ENCODE assay signal across 8 mouse cellular contexts in the genomic region with DNA sequence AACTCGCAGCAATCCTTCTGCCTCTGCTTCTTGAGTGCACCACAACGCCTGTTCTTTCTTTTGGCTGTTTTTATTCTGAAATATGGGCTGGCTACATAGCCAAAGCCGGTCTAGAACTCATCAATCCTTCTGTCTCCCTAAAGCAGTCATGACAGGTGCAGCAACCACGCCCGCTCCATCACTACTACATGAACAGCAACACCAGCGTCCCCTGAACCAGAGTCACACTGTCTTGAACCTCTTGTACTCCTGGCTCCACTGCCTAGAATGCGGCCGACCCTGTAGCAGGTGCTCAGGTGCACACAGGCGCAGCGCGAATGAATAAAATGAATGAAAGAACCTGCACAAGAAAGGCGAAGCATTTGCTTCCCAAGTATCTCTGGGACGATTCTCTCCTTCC. TPM values are rescaled to one million over a fixed set of nuclear protein-coding genes. Genes with fewer than 3 reads are reported as not detected.
DNase-seq lines count a peak whose midpoint lies in the region; ATAC-seq and TF ChIP-seq lines count a peak whose summit lies in the region.

No protein-coding gene starts in this region.

- 6% methylated on average over 13 of the region's 13 CpGs for WGBS in heart, embryonic 14.5 days
- 8% methylated on average over 13 of the region's 13 CpGs for WGBS in forebrain, embryonic 13.5 days
- WGBS in liver, embryonic 16.5 days (ENCODE audit: insufficient replicate concordance): 3% methylated on average over 13 of the region's 13 CpGs

- peaks cover 6 to 19% of the 10 kb centered on the region in 2 experiments for H3K4me1 ChIP-seq in heart, embryonic 14.5 days (ENCODE audit: control insufficient read depth in 2 of 2, insufficient read depth in 2 of 2, low read length in 2 of 2)
- H3K4me1 ChIP-seq in ES-Bruce4 (ENCODE audit: control insufficient read depth, insufficient read depth, low read length): no peaks in the 10 kb centered on the region
- peaks cover 30% of the 10 kb centered on the region for H3K4me1 ChIP-seq in forebrain, embryonic 13.5 days
- H3K4me1 ChIP-seq in liver, embryonic 16.5 days (ENCODE audit: control insufficient read depth, low read depth, low read length): peaks cover 25% of the 10 kb centered on the region

- TF ChIP-seq CTCF in ES-Bruce4 (IDR thresholded peaks at IDR 0.05; ENCODE audit: low read depth, low read length): no peak

- TF ChIP-seq EP300 in ES-Bruce4 (IDR thresholded peaks at IDR 0.05; ENCODE audit: insufficient read depth, low read depth, low read length): no peak

- DNase-seq in heart, adult 8-10 months (ENCODE audit: low spot score): no peak
- no peak for DNase-seq in adrenal gland, postnatal 4 days (ENCODE audit: low spot score in 2 of 2)
- no peak for DNase-seq in adrenal gland, postnatal 25 days

- peaks cover 51% of the 10 kb centered on the region for H3K36me3 ChIP-seq in heart, embryonic 14.5 days (ENCODE audit: control insufficient read depth, insufficient read depth, low read length)
- H3K36me3 ChIP-seq in ES-Bruce4 (ENCODE audit: control insufficient read depth, insufficient read depth, low read length, poor library complexity, severe bottlenecking): peaks cover 27% of the 10 kb centered on the region
- peaks cover 49% of the 10 kb centered on the region for H3K36me3 ChIP-seq in forebrain, embryonic 13.5 days (ENCODE audit: poor library complexity, severe bottlenecking)
- peaks cover 7% of the 10 kb centered on the region for H3K36me3 ChIP-seq in liver, embryonic 16.5 days (ENCODE audit: control insufficient read depth, insufficient read depth)

- 0 out of 4 replicates have a peak overlapping the region, but pooled peaks of 1 of the 2 experiments have one; percentile 91 for H3K27ac ChIP-seq in heart, embryonic 14.5 days (replicated peaks in 1 of 2; ENCODE audit: control insufficient read depth in 1 of 2, insufficient read depth in 1 of 2, low read depth in 2 of 2, low read length in 2 of 2)
- no peak overlapping the region for H3K27ac ChIP-seq in ES-Bruce4 (ENCODE audit: insufficient read depth, low read length)
- H3K27ac ChIP-seq in forebrain, embryonic 13.5 days: peak overlapping the region; percentile 88
- peak overlapping the region; percentile 95 for H3K27ac ChIP-seq in liver, embryonic 16.5 days (ENCODE audit: low read length)

- peak overlapping the region; percentile 67 to 74 for H3K4me3 ChIP-seq in heart, embryonic 14.5 days (ENCODE audit: control insufficient read depth in 1 of 2, insufficient read depth in 1 of 2, low read depth in 1 of 2, low read length in 2 of 2)
- H3K4me3 ChIP-seq in ES-Bruce4 (ENCODE audit: low read depth, low read length): peak overlapping the region; percentile 86
- peak overlapping the region; percentile 85 for H3K4me3 ChIP-seq in forebrain, embryonic 13.5 days
- H3K4me3 ChIP-seq in liver, embryonic 16.5 days (ENCODE audit: low read depth, low read length): peak overlapping the region; percentile 71

- H3K27me3 ChIP-seq in heart, embryonic 14.5 days (ENCODE audit: control insufficient read depth, insufficient read depth, low read length): no peaks in the 10 kb centered on the region
- no peaks in the 10 kb centered on the region for H3K27me3 ChIP-seq in ES-Bruce4 (ENCODE audit: control insufficient read depth, insufficient read depth, low read length, poor library complexity, severe bottlenecking)
- no peaks in the 10 kb centered on the region for H3K27me3 ChIP-seq in forebrain, embryonic 13.5 days
- H3K27me3 ChIP-seq in liver, embryonic 16.5 days (ENCODE audit: control insufficient read depth, insufficient read depth, low read depth, low read length): no peaks in the 10 kb centered on the region

- H3K9me3 ChIP-seq in heart, embryonic 14.5 days (ENCODE audit: control insufficient read depth, low read length): no peaks in the 10 kb centered on the region
- H3K9me3 ChIP-seq in ES-Bruce4 (replicated peaks; ENCODE audit: control insufficient read depth, insufficient read depth, low read length, poor library complexity, severe bottlenecking): no peaks in the 10 kb centered on the region
- no peaks in the 10 kb centered on the region for H3K9me3 ChIP-seq in forebrain, embryonic 13.5 days (replicated peaks)
- no peaks in the 10 kb centered on the region for H3K9me3 ChIP-seq in liver, embryonic 16.5 days (replicated peaks; ENCODE audit: control insufficient read depth, low read length)

- peak overlapping the region; percentile 96 for H3K4me2 ChIP-seq in heart, embryonic 14.5 days (ENCODE audit: low read length)
- H3K4me2 ChIP-seq in forebrain, embryonic 13.5 days: peak overlapping the region; percentile 94
- peak overlapping the region; percentile 88 for H3K4me2 ChIP-seq in liver, embryonic 16.5 days (ENCODE audit: low read depth, low read length)

- no peak for ATAC-seq in heart, embryonic 14.5 days (ENCODE audit: insufficient number of reproducible peaks, insufficient read depth, low FRiP score, low read depth)
- peak; percentile 17 for ATAC-seq in forebrain, embryonic 13.5 days
- no peak for ATAC-seq in liver, embryonic 16.5 days (ENCODE audit: low read depth)
- no peak for ATAC-seq in frontal cortex, adult (ENCODE audit: low TSS enrichment)

- peak overlapping the region; percentile 88 for H3K9ac ChIP-seq in heart, embryonic 14.5 days (ENCODE audit: low read length)
- H3K9ac ChIP-seq in ES-Bruce4 (ENCODE audit: low read depth, poor library complexity, severe bottlenecking): peak overlapping the region; percentile 69
- H3K9ac ChIP-seq in forebrain, embryonic 13.5 days: peak overlapping the region; percentile 95
- H3K9ac ChIP-seq in liver, embryonic 16.5 days (ENCODE audit: low read depth, low read length): peak overlapping the region; percentile 76

- TF ChIP-seq POLR2A in ES-Bruce4 (IDR thresholded peaks at IDR 0.05; ENCODE audit: insufficient read depth, low read length): no peak

RNA-seq across cellular contexts. Expression of a gene that starts 0.4 kb away (rescaled TPM):
- polyA plus RNA-seq in heart, embryonic 14.5 days (2014; fragmentation: Nextera tagmentation; extraction: Ambion mirVana): 23.1 and 29.1 TPM in 2 replicates
- 10 to 100 TPM; 39.4 to 47.4 (median 41.7) TPM for total RNA-seq in heart, adult 8-10 months (2022)
- polyA plus RNA-seq in ES-Bruce4 (2011; ENCODE audit: insufficient read depth, insufficient read length, low read depth, missing spikeins): 46.0 and 47.2 TPM in 2 replicates
- 75.9 and 76.7 TPM in 2 replicates for polyA plus RNA-seq in forebrain, embryonic 13.5 days (2015; fragmentation: Nextera tagmentation; extraction: Ambion mirVana)
- 10.8 and 11.9 TPM in 2 replicates for polyA plus RNA-seq in liver, embryonic 16.5 days (2015; fragmentation: Nextera tagmentation; extraction: Ambion mirVana)
- total RNA-seq in adrenal gland, postnatal 4 days (2021): 10 to 100 TPM; 54.9 to 62.1 TPM
- total RNA-seq in adrenal gland, postnatal 25 days (2021): 45.2 and 50.7 TPM in 2 replicates

RNA-seq across cellular contexts. Expression of a gene that starts 0.7 kb away (rescaled TPM):
- 12.1 and 16.5 TPM in 2 replicates for polyA plus RNA-seq in heart, embryonic 14.5 days (2014; fragmentation: Nextera tagmentation; extraction: Ambion mirVana)
- total RNA-seq in heart, adult 8-10 months (2022): 1 to 10 TPM; 6.8 to 9.0 (median 7.4) TPM
- polyA plus RNA-seq in ES-Bruce4 (2011; ENCODE audit: insufficient read depth, insufficient read length, low read depth, missing spikeins): 5.7 and 11.8 TPM in 2 replicates
- 52.8 and 60.1 TPM in 2 replicates for polyA plus RNA-seq in forebrain, embryonic 13.5 days (2015; fragmentation: Nextera tagmentation; extraction: Ambion mirVana)
- polyA plus RNA-seq in liver, embryonic 16.5 days (2015; fragmentation: Nextera tagmentation; extraction: Ambion mirVana): 12.1 and 12.7 TPM in 2 replicates
- total RNA-seq in adrenal gland, postnatal 4 days (2021): 10 to 100 TPM; 10.1 to 15.1 TPM
- total RNA-seq in adrenal gland, postnatal 25 days (2021): 11.3 and 20.8 TPM in 2 replicates

RNA-seq across cellular contexts. Expression of a gene that starts 21.5 kb away (rescaled TPM):
- polyA plus RNA-seq in heart, embryonic 14.5 days (2014; fragmentation: Nextera tagmentation; extraction: Ambion mirVana): 5.8 and 7.1 TPM in 2 replicates
- total RNA-seq in heart, adult 8-10 months (2022): 10 to 100 TPM; 43.7 to 67.9 (median 57.0) TPM
- 7.8 and 9.3 TPM in 2 replicates for polyA plus RNA-seq in ES-Bruce4 (2011; ENCODE audit: insufficient read depth, insufficient read length, low read depth, missing spikeins)
- 2.0 and 3.0 TPM in 2 replicates for polyA plus RNA-seq in forebrain, embryonic 13.5 days (2015; fragmentation: Nextera tagmentation; extraction: Ambion mirVana)
- polyA plus RNA-seq in liver, embryonic 16.5 days (2015; fragmentation: Nextera tagmentation; extraction: Ambion mirVana): 8.4 and 12.0 TPM in 2 replicates
- total RNA-seq in adrenal gland, postnatal 4 days (2021): 10 to 100 TPM; 27.8 to 39.2 TPM
- total RNA-seq in adrenal gland, postnatal 25 days (2021): 57.7 and 65.6 TPM in 2 replicates

RNA-seq across cellular contexts. Expression of a gene that starts 49.0 kb away (rescaled TPM):
- 22.2 and 25.0 TPM in 2 replicates for polyA plus RNA-seq in heart, embryonic 14.5 days (2014; fragmentation: Nextera tagmentation; extraction: Ambion mirVana)
- total RNA-seq in heart, adult 8-10 months (2022): 1 to 10 TPM; 7.8 to 9.1 (median 8.0) TPM
- 37.9 and 40.0 TPM in 2 replicates for polyA plus RNA-seq in ES-Bruce4 (2011; ENCODE audit: insufficient read depth, insufficient read length, low read depth, missing spikeins)
- polyA plus RNA-seq in forebrain, embryonic 13.5 days (2015; fragmentation: Nextera tagmentation; extraction: Ambion mirVana): 65.0 and 66.0 TPM in 2 replicates
- polyA plus RNA-seq in liver, embryonic 16.5 days (2015; fragmentation: Nextera tagmentation; extraction: Ambion mirVana): 3.7 and 4.7 TPM in 2 replicates
- total RNA-seq in adrenal gland, postnatal 4 days (2021): 10 to 100 TPM; 44.8 to 50.6 TPM
- 20.2 and 23.0 TPM in 2 replicates for total RNA-seq in adrenal gland, postnatal 25 days (2021)
